Mouse (Mus musculus): ENCODE measurements around the gene Chrne.

DNA sequence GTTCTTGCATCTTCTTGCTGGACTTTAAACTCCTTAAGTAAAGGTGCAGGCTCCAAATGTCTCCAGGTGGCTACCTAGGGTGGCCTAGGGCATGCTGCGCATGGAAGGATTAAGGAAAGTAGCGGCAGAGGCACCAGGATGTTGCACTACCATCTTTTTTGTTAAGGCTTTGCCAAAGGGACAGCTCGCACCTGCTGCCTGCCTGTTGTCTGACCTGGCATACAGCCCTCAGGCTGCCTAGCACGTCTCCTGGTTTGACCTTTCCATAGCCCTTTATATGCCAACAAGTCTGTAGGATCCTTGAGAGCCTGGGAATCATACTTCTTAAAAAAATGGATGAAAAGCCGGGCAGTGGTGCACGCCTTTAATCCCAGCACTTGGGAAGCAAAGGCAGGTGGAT, 24.0 kb upstream of the Chrne start:
- no peak for TF ChIP-seq CTCF (IDR thresholded peaks at IDR 0.05; ENCODE audit: control insufficient read depth, insufficient read depth, low read length)
- TF ChIP-seq POLR2A (IDR thresholded peaks at IDR 0.05; ENCODE audit: borderline replicate concordance, control insufficient read depth, low read depth, low read length) = no peak
